Mouse (Mus musculus) hindbrain, embryonic 15.5 days (tissue): ENCODE results near the gene Gm17949. TPM values are rescaled to one million over a fixed set of nuclear protein-coding genes. Genes with fewer than 3 reads are reported as not detected.

Experiments
- ATAC-seq: fragments of 200-750 bp; cut with Nextera tagmentation; 2 replicates; pipeline ENCODE4 v1.8.0; 2017; ENCODE audit warnings: low read depth, moderate number of reproducible peaks, moderate TSS enrichment; ENCODE audit not compliant: low FRiP score
- H3K27ac ChIP-seq: fragments of 300-500 bp; sonication (generic); replicated peaks from 2 replicates; pipeline ENCODE4 v1.5.1; 2015; ENCODE audit warnings: mild to moderate bottlenecking, inconsistent platforms
- H3K27me3 ChIP-seq: fragments of 300-500 bp; sonication (generic); 2 replicates; pipeline ENCODE4 v1.6.1; 2015; ENCODE audit warnings: control low read depth, inconsistent platforms
- H3K36me3 ChIP-seq: fragments of 300-500 bp; sonication (generic); 2 replicates; pipeline ENCODE4 v1.6.1; 2015; ENCODE audit warnings: control low read depth, inconsistent platforms
- H3K4me1 ChIP-seq: fragments of 300-500 bp; sonication (generic); replicated peaks from 2 replicates; pipeline ENCODE4 v1.6.1; 2015; ENCODE audit warnings: control low read depth, inconsistent platforms
- H3K4me2 ChIP-seq: fragments of 300-500 bp; sonication (generic); 2 replicates; pipeline ENCODE4 v1.6.1; 2015; ENCODE audit warnings: moderate library complexity, mild to moderate bottlenecking, inconsistent platforms
- H3K4me3 ChIP-seq: fragments of 300-500 bp; sonication (generic); 2 replicates; pipeline ENCODE4 v1.5.1; 2015; ENCODE audit warnings: mild to moderate bottlenecking, inconsistent platforms
- H3K9ac ChIP-seq: fragments of 300-500 bp; sonication (generic); 2 replicates; pipeline ENCODE4 v1.6.1; 2015; ENCODE audit warnings: inconsistent platforms
- H3K9me3 ChIP-seq: fragments of 300-500 bp; sonication (generic); 2 replicates; pipeline ENCODE4 v1.6.1; 2016; ENCODE audit warnings: control low read depth, inconsistent platforms
- WGBS: fragments of 180-500 bp; shearing (Covaris S2); methylation state at CpG from one replicate; pipeline ENCODE4 v1.1.7; 2015; 5-methylcytosine and 5-hydroxymethylcytosine counted together
- polyA plus RNA-seq: library from polyadenylated mRNA; unstranded; fragments of >200 nt; fragmentation: Nextera tagmentation; extraction: Ambion mirVana; gene quantifications from 2 replicates; pipeline ENCODE4 v1.2.1, GENCODE M21; 2015

The Gm17949 gene
- polyA plus RNA-seq, 1 experiment from 2014 or later, result 0.54 TPM

DNA sequence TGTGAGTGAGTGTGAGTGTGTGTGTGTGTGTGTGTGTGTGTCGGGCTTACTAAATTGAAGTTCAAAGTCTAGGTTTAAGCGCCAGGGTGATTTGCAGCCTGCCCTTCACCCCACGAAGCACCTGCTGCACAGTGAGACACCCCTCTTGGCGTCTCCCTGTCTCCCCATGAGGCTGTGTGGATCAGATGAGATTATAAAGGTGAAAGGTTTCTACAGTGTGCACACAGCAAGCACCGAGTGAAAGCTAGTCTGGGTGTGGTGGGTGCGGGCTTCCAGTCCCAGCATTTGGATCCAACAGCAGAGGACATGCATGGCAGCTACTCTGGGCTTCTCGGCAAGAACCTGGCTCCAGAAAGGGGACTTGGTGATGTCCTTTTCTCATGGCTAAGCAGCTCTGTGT lies 30.2 kb upstream of the Gm17949 start:
- H3K9ac ChIP-seq, result no peak overlapping the region
- no peaks in the 10 kb centered on the region for H3K9me3 ChIP-seq
- no peak overlapping the region for H3K4me3 ChIP-seq
- H3K36me3 ChIP-seq, result no peaks in the 10 kb centered on the region
- WGBS, result 85% methylated on average over 7 of the region's 7 CpGs
- H3K27me3 ChIP-seq, result no peaks in the 10 kb centered on the region
- no peak for ATAC-seq
- H3K4me2 ChIP-seq, result no peak overlapping the region
- H3K27ac ChIP-seq, result no peak overlapping the region
- H3K4me1 ChIP-seq, result no peaks in the 10 kb centered on the region

DNA sequence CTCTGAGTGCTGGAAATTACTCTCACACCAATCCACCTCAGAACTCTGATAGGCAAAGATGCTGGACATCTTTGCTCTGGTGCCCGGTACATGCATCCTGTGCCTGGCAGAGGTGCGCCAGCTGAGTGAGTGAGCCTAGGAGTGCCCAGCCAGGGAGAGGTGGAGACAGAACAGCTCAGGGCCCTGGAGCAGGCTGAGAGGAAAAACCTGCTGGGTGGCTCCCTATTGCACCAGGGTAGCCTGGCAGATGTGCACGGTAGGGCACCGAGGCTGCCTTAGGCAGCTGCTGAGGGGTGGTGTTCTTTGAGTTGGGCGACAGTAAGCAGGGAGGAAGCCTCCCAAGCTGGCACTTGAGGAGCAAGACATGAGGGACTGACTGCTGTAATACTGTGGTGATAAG lies 29.3 kb upstream of the Gm17949 start, which contains the start of gene Acer1:
Gene Acer1, minus strand, starts transcription at position 114 of the 400 bp plus-strand sequence.
- H3K27ac ChIP-seq, result no peak within 1 kb of the TSS
- ATAC-seq, result no peak
- no peaks in the 10 kb centered on the region for H3K36me3 ChIP-seq
- H3K4me1 ChIP-seq, result no peaks in the 10 kb centered on the region
- no peak within 1 kb of the TSS for H3K4me2 ChIP-seq
- H3K9ac ChIP-seq, result no peak within 1 kb of the TSS
- H3K9me3 ChIP-seq, result no peaks in the 10 kb centered on the region
- H3K27me3 ChIP-seq, result no peaks in the 10 kb centered on the region
- WGBS, result 77% methylated on average over 5 of the region's 5 CpGs
- no peak within 1 kb of the TSS for H3K4me3 ChIP-seq

DNA sequence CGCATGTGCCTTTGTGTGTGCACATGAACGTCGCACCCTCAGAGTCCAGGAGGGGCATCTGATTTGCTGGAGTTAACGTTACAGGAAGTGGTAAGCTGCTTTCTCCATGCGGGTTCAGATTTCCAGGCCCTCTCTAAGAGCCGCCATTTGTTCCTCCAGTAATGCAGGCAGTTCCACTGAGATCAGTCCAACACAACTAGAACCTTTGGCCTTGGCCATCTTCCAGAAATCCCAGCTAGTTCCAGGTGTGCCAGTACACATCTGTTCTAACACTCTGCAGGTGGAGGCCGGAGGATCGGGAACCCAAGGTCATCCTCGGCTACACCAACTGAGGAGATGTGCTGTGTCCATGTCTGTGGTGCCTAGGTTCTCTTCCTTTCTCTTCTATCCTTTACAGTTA lies 26.4 kb upstream of the Gm17949 start:
- Histone ChIP-seq H3K4me3 (no peak overlapping the region), H3K36me3 (no peaks in the 10 kb centered on the region), H3K27me3 (no peaks in the 10 kb centered on the region), H3K9me3 (no peaks in the 10 kb centered on the region), H3K27ac (no peak overlapping the region), H3K4me1 (0 out of 2 replicates have a peak, but pooled peaks cover 4% of the 10 kb centered on the region), H3K9ac (no peak overlapping the region), H3K4me2 (no peak overlapping the region)
- ATAC-seq, result no peak
- WGBS, result 91% methylated on average over 9 of the region's 9 CpGs

DNA sequence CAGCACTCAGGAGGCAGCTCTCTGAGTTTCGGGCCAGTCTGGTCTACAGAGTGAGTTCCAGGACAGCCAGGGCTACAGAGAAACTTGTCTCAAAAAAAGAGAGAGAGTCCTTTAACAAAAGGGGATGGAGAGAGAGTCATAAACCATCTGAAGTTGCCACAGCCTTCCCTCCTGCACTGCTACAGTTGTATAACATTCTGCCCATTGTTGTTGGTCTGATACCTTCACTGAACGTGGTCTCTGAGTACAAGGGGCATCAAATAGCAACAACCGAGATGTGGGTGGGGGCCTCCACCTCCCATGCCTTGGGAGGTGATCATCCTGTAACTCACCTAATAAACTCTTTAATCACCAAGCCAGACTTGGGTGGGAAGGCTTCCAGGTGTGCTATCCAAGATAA lies 25.6 kb upstream of the Gm17949 start:
- Histone ChIP-seq H3K4me1 (0 out of 2 replicates have a peak, but pooled peaks cover 4% of the 10 kb centered on the region), H3K27me3 (no peaks in the 10 kb centered on the region), H3K9me3 (no peaks in the 10 kb centered on the region), H3K4me2 (no peak overlapping the region), H3K36me3 (no peaks in the 10 kb centered on the region), H3K27ac (no peak overlapping the region), H3K9ac (no peak overlapping the region), H3K4me3 (no peak overlapping the region)
- WGBS, result 82% methylated on average over 3 of the region's 3 CpGs
- no peak for ATAC-seq

DNA sequence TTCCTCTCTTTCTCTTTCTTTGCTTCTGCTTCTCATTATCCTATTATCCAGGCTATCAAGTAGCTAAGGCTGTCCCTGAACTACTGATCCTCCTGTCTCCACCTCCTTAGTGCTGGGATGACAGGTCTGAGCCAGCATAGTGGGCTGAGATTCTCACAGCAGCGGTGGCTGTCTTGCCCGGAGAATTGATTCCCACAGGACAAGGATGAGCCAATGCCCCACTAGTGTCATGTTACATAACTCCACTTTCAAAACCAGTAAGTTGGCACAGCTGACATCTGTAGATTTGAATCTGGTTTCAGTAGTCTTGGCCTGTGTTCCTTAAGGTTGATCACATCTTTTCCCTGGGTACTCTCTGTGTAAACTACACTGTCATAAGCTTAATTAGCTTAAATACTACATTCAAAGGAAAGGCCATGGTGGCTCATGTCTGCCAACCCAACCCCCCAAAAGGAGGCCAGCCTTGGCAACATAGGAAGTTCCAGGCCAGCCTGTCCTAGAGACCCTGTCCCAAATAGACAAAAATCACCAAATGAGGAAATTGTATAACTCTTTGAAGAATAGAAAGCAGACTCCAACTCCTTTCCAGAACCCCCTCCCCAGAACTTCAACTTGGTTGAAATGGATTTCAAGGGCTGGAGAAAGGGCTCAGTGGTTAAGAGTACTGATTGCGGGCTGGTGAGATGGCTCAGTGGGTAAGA lies 25.0 kb upstream of the Gm17949 start:
- Histone ChIP-seq H3K27me3 (no peaks in the 10 kb centered on the region), H3K4me1 (peaks cover 9% of the 10 kb centered on the region), H3K4me3 (no peak overlapping the region), H3K36me3 (no peaks in the 10 kb centered on the region), H3K9me3 (no peaks in the 10 kb centered on the region), H3K4me2 (no peak overlapping the region), H3K27ac (no peak overlapping the region), H3K9ac (no peak overlapping the region)
- 92% methylated on average over 3 of the region's 3 CpGs for WGBS
- ATAC-seq, result no peak

DNA sequence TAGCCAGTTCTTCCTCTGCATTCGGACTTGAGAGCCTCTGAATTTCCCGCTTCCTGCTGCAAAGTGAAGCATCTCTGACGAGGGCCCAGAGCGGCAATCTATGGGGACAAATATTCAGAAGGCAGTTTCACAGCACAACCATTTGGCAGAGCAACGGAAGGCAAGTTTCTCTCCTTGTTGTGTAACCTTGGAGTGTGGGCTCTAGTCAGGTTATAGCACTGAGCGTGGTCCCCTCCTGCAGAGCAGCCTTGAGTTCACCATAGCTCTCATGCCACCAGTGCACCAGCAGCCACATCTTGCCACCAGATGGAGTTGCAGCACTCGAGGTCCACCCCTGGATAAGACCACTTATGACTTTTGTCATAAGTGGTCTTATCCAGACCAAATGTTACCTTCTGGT lies 22.8 kb upstream of the Gm17949 start:
- WGBS, result 89% methylated on average over 7 of the region's 7 CpGs
- H3K9ac ChIP-seq, result no peak overlapping the region
- ATAC-seq, result no peak
- peaks cover 22% of the 10 kb centered on the region for H3K4me1 ChIP-seq
- no peak overlapping the region for H3K4me3 ChIP-seq
- H3K9me3 ChIP-seq, result no peaks in the 10 kb centered on the region
- no peaks in the 10 kb centered on the region for H3K27me3 ChIP-seq
- no peak overlapping the region for H3K4me2 ChIP-seq
- H3K36me3 ChIP-seq, result peaks cover 11% of the 10 kb centered on the region
- H3K27ac ChIP-seq, result no peak overlapping the region

DNA sequence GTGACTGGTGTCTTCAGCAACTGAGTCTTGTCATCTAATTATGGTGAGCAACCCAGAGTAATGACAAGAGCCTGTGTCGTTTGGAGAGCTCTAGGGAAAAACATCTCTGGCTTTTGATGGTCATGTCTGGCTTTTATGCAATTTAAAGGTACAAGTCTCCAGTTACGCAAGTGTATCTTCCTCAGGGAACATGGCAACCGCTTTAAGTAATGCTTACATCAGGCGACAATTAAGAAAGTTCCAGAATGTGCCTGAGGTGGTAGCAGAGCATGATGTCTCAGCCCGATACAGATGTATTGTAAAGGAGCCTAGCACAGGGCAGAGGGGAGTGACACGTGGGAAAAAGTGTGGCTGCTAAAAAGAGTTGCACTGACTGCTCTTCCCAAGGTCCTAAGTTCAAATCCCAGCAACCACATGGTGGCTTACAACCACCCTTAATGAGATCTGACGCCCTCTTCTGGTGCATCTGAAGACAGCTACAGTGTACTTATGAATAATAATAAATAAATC lies 22.3 kb upstream of the Gm17949 start:
- no peak for ATAC-seq
- no peaks in the 10 kb centered on the region for H3K27me3 ChIP-seq
- H3K9ac ChIP-seq, result peak overlapping the region; percentile 71; the same call in 1 of the 2 replicates
- no peaks in the 10 kb centered on the region for H3K9me3 ChIP-seq
- H3K4me3 ChIP-seq, result peak overlapping the region; percentile 61
- peaks cover 17% of the 10 kb centered on the region for H3K36me3 ChIP-seq
- H3K27ac ChIP-seq, result peak overlapping the region; percentile 92
- H3K4me2 ChIP-seq, result peak overlapping the region; percentile 86
- peaks cover 22% of the 10 kb centered on the region for H3K4me1 ChIP-seq
- WGBS, result 73% methylated on average over 7 of the region's 7 CpGs

DNA sequence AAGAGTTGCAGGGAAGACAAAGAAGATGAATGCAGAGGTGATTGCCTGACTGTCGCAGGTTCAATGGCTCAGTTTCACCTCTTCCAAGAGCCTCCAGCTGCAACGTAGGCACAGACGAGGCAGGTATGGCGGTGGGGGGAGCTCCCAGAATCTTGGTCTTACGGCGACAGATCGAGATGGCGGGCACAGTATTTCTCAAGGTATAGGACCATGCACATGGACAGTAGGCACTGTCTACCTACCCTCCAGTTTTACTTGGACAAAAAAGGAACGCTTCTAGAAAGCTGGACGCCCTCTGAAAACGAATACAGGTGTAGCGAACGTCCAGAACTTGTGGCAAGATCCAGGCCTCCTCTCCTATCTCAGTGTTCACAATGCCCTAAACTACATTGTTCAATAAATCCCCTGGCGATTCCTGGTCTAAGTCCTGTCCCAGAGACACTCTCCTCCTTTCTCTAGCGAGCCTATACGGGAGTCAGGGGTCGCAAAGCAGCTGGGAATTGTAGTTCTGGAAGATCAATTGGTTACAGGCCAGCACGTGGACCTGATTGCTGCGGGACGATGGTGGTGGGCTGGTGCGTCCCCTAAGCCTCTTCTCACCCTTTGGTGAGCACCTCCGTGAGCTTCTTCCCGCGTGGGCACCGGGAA lies 21.7 kb upstream of the Gm17949 start:
- Histone ChIP-seq H3K27ac (peak overlapping the region; percentile 92), H3K9me3 (no peaks in the 10 kb centered on the region), H3K4me3 (peak overlapping the region; percentile 61), H3K4me1 (peaks cover 22% of the 10 kb centered on the region), H3K36me3 (peaks cover 22% of the 10 kb centered on the region), H3K4me2 (peak overlapping the region; percentile 86), H3K9ac (peak overlapping the region; percentile 71), H3K27me3 (no peaks in the 10 kb centered on the region)
- 3% methylated on average over 25 of the region's 25 CpGs for WGBS
- peak; percentile 93 for ATAC-seq

DNA sequence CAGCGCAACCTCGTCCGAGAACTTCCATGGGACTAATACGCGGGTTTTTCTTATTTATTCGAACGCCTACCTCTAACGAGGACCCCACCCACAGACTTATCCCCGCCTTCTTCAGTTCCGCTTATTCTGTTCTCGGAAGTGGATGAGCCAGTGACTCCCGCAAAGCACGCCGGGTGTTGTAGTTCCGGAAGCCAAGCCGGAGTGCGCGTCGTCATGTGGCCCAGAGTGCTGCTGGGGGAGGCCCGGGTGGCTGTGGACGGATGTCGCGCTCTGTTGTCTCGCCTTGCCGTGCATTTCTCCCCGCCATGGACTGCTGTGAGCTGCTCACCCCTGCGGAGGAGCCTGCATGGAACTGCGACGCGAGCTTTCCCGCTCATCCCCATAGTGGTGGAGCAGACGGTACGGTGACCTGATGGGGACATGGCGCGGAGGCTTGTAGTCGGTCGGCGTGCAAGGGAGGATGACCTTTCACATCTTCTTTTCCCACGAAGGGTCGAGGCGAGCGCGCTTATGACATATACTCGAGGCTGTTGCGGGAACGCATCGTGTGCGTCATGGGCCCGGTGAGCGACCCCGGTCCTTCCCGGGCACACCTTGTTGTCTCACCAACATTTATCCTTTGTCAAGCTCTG lies 21.0 kb upstream of the Gm17949 start, which contains the start of gene Clpp:
Gene Clpp, plus strand, starts transcription at position 191 of the 632 bp plus-strand sequence.
- under 1% methylated on average over 52 of the region's 52 CpGs for WGBS
- Histone ChIP-seq H3K36me3 (peaks cover 28% of the 10 kb centered on the region), H3K9me3 (no peaks in the 10 kb centered on the region), H3K9ac (peak within 1 kb of the TSS; percentile 71), H3K4me3 (peak within 1 kb of the TSS; percentile 61), H3K4me2 (peak within 1 kb of the TSS; percentile 86), H3K27me3 (no peaks in the 10 kb centered on the region), H3K27ac (peak within 1 kb of the TSS; percentile 92), H3K4me1 (peaks cover 22% of the 10 kb centered on the region)
- peak; percentile 96 for ATAC-seq

DNA sequence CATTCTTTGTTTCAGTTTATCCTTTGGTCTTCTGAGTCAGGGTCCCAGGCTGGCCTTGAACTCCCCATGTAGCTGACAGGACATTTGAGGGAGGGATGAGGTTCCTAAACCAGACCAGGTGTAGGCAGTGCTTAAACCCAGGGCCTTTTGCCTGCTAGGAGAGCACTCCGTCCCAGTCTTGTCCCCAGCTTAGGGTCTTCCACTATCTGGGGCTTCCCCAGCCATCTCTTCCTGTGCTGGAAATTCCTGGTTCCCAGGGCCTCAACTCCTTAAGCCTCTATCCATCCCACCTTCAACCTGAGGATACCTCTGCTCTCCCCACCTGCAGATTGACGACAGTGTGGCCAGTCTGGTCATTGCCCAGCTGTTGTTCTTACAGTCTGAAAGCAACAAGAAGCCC lies 20.3 kb upstream of the Gm17949 start:
- Histone ChIP-seq H3K4me2 (peak overlapping the region; percentile 86), H3K36me3 (peaks cover 35% of the 10 kb centered on the region), H3K27ac (no peak overlapping the region), H3K9ac (peak overlapping the region; percentile 71), H3K4me3 (peak overlapping the region; percentile 61), H3K4me1 (peaks cover 22% of the 10 kb centered on the region), H3K9me3 (no peaks in the 10 kb centered on the region), H3K27me3 (no peaks in the 10 kb centered on the region)
- no peak for ATAC-seq
- WGBS, result 73% methylated on average over 2 of the region's 2 CpGs

DNA sequence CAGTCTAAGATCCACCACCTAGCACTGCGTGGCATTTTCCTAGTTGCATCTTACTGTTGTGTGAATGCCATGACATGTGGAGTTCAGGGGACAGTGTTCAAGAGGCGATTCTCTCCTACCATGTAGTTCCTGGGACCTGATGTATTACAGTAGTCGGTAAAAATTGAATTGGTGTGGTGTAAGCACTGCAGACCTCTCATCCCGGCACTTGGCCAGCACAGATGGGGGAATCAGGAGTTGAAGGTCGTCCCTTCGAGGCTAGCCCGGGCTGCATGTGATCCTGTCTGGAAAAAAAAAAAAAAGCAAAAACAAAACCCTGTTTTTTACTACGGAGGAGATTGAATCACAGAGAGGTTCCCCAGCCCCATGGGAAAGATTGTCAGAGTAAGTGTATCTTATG lies 16.2 kb upstream of the Gm17949 start:
- Histone ChIP-seq H3K27ac (no peak overlapping the region), H3K27me3 (no peaks in the 10 kb centered on the region), H3K4me3 (no peak overlapping the region), H3K9ac (no peak overlapping the region), H3K9me3 (no peaks in the 10 kb centered on the region), H3K4me2 (no peak overlapping the region), H3K36me3 (peaks cover 45% of the 10 kb centered on the region), H3K4me1 (peaks cover 34% of the 10 kb centered on the region)
- ATAC-seq, result no peak
- WGBS, result 93% methylated on average over 8 of the region's 8 CpGs

DNA sequence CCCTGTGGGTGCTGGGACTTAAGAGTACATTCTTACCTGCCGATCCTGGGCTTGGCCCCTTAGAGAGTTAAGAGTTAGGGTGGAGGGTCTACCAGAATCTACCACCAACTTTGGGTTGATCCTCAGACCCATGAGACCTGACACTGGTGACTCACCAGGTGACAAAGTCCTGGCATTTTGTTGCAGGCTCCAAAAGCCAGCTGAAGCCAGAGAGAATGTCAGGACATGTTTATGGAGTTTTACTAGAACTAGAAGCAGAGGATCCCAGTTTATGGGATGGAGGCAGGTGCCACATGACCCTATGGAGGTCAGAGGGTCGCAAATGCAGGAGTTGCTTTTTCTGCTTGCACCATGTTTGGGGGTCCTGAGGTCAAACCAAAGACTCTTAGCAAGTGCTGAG lies 14.8 kb upstream of the Gm17949 start:
- Histone ChIP-seq H3K4me3 (peak overlapping the region; percentile 90; the same call in 1 of the 2 replicates), H3K9ac (no peak overlapping the region), H3K9me3 (no peaks in the 10 kb centered on the region), H3K27me3 (no peaks in the 10 kb centered on the region), H3K4me2 (peak overlapping the region; percentile 78; the same call in 1 of the 2 replicates), H3K4me1 (peaks cover 26% of the 10 kb centered on the region), H3K27ac (peak overlapping the region; percentile 85; the same call in 1 of the 2 replicates), H3K36me3 (peaks cover 45% of the 10 kb centered on the region)
- 77% methylated on average over 2 of the region's 2 CpGs for WGBS
- ATAC-seq, result no peak
